Mouse (Mus musculus) heart, postnatal 0 days (tissue): ENCODE results near the gene Tmbim4.

Experiments
- CTCF ChIP-seq: IDR thresholded peaks from 2 replicates; pipeline ENCODE4 v1.5.1; 2016; ENCODE audit warnings: antibody characterized with exemption, control low read depth, low read depth
- EP300 ChIP-seq: IDR thresholded peaks from 2 replicates; pipeline ENCODE4 v1.6.1; 2016; ENCODE audit warnings: antibody characterized with exemption, low read depth

- TF ChIP-seq CTCF (no peak), EP300 (no peak)
These were observed 41.0 kb downstream of the Tmbim4 start for GRCm38 (mm10) chr10:120242421-120242820.
